Mouse (Mus musculus) midbrain, embryonic 15.5 days (tissue): Measurements from ENCODE around the gene Kif21a. TPM values are rescaled to one million over a fixed set of nuclear protein-coding genes. Genes with fewer than 3 reads are reported as not detected.

Experiments
- ATAC-seq: fragments of 200-750 bp; cut with Nextera tagmentation; replicated peaks from 2 replicates; pipeline ENCODE4 v1.8.0; 2017; ENCODE audit warnings: moderate TSS enrichment
- H3K27ac ChIP-seq: fragments of 300-500 bp; sonication (generic); 2 replicates; pipeline ENCODE4 v1.5.1; 2015; ENCODE audit warnings: mild to moderate bottlenecking, inconsistent platforms
- H3K27me3 ChIP-seq: fragments of 300-500 bp; sonication (generic); replicated peaks from 2 replicates; pipeline ENCODE4 v1.6.1; 2015; ENCODE audit warnings: inconsistent platforms
- H3K36me3 ChIP-seq: fragments of 300-500 bp; sonication (generic); replicated peaks from 2 replicates; pipeline ENCODE4 v1.6.1; 2015; ENCODE audit warnings: inconsistent platforms
- H3K4me1 ChIP-seq: fragments of 300-500 bp; sonication (generic); 2 replicates; pipeline ENCODE4 v1.6.1; 2015; ENCODE audit warnings: inconsistent platforms
- H3K4me2 ChIP-seq: fragments of 300-500 bp; sonication (generic); 2 replicates; pipeline ENCODE4 v1.6.1; 2015; ENCODE audit warnings: inconsistent platforms, mild to moderate bottlenecking, moderate library complexity
- H3K4me3 ChIP-seq: fragments of 300-500 bp; sonication (generic); 2 replicates; pipeline ENCODE4 v1.5.1; 2015; ENCODE audit warnings: mild to moderate bottlenecking, inconsistent platforms
- H3K9ac ChIP-seq: fragments of 300-500 bp; sonication (generic); 2 replicates; pipeline ENCODE4 v1.6.1; 2015; ENCODE audit warnings: mild to moderate bottlenecking, inconsistent platforms
- H3K9me3 ChIP-seq: fragments of 300-500 bp; sonication (generic); 2 replicates; pipeline ENCODE4 v1.6.1; 2016; ENCODE audit warnings: inconsistent platforms
- WGBS: fragments of 180-500 bp; shearing (Covaris S2); methylation state at CpG from one replicate; pipeline ENCODE4 v1.1.7; 2015; ENCODE audit warnings: mixed read lengths; 5-methylcytosine and 5-hydroxymethylcytosine counted together
- polyA plus RNA-seq: library from polyadenylated mRNA; unstranded; fragments of >200 nt; fragmentation: Nextera tagmentation; extraction: Ambion mirVana; gene quantifications from 2 replicates; pipeline ENCODE4 v1.2.1, GENCODE M21; 2015

Kif21a gene
- polyA plus RNA-seq, 1 experiment from 2014 or later: 50.9 TPM

- no peaks in the 10 kb centered on the region for H3K9me3 ChIP-seq
- peaks cover 39% of the 10 kb centered on the region for H3K4me1 ChIP-seq
- H3K27me3 ChIP-seq: no peaks in the 10 kb centered on the region
- 28% methylated on average over 11 of the region's 11 CpGs for WGBS
- H3K9ac ChIP-seq: no peak overlapping the region
- H3K4me2 ChIP-seq: peak overlapping the region; percentile 67
- H3K4me3 ChIP-seq: peak overlapping the region; percentile 87
- no peaks in the 10 kb centered on the region for H3K36me3 ChIP-seq
- no peak for ATAC-seq
- H3K27ac ChIP-seq: 0 out of 2 replicates have a peak overlapping the region, but pooled peaks have one; percentile 0
These were observed 2.1 kb downstream of the Kif21a start for GRCm38 (mm10) chr15:91047627-91048026.

- Histone ChIP-seq H3K9me3 (no peaks in the 10 kb centered on the region), H3K27ac (no peak overlapping the region), H3K9ac (no peak overlapping the region), H3K4me2 (peak overlapping the region; percentile 67), H3K4me1 (peaks cover 39% of the 10 kb centered on the region), H3K27me3 (no peaks in the 10 kb centered on the region), H3K36me3 (no peaks in the 10 kb centered on the region), H3K4me3 (no peak overlapping the region)
- no peak for ATAC-seq
- 56% methylated on average over 8 of the region's 8 CpGs for WGBS
These were observed 3.2 kb downstream of the Kif21a start for GRCm38 (mm10) chr15:91046506-91046905.

GRCm38 (mm10) chr15:91043263-91043662, 6.5 kb downstream of the Kif21a start:
- Histone ChIP-seq H3K9me3 (no peaks in the 10 kb centered on the region), H3K4me2 (no peak overlapping the region), H3K36me3 (no peaks in the 10 kb centered on the region), H3K4me3 (no peak overlapping the region), H3K9ac (no peak overlapping the region), H3K27ac (no peak overlapping the region), H3K4me1 (peaks cover 25% of the 10 kb centered on the region), H3K27me3 (no peaks in the 10 kb centered on the region)
- no peak for ATAC-seq
- WGBS: 97% methylated on average over 4 of the region's 4 CpGs

- Histone ChIP-seq H3K27me3 (no peaks in the 10 kb centered on the region), H3K27ac (no peak overlapping the region), H3K4me2 (no peak overlapping the region), H3K36me3 (no peaks in the 10 kb centered on the region), H3K9ac (no peak overlapping the region), H3K9me3 (no peaks in the 10 kb centered on the region), H3K4me1 (peaks cover 15% of the 10 kb centered on the region; the same call in 1 of the 2 replicates), H3K4me3 (no peak overlapping the region)
- ATAC-seq: no peak
- WGBS: 68% methylated on average over 5 of the region's 5 CpGs
These were observed 10.9 kb downstream of the Kif21a start for GRCm38 (mm10) chr15:91038860-91039259.

GRCm38 (mm10) chr15:91034090-91034489, 15.7 kb downstream of the Kif21a start:
- Histone ChIP-seq H3K36me3 (no peaks in the 10 kb centered on the region), H3K27me3 (no peaks in the 10 kb centered on the region), H3K4me3 (no peak overlapping the region), H3K27ac (no peak overlapping the region), H3K4me2 (no peak overlapping the region), H3K9ac (no peak overlapping the region), H3K9me3 (no peaks in the 10 kb centered on the region), H3K4me1 (peaks cover 16% of the 10 kb centered on the region; the same call in 1 of the 2 replicates)
- WGBS: 55% methylated on average over 4 of the region's 4 CpGs
- no peak for ATAC-seq

GRCm38 (mm10) chr15:91033529-91033928, 16.2 kb downstream of the Kif21a start:
- Histone ChIP-seq H3K4me2 (no peak overlapping the region), H3K9me3 (no peaks in the 10 kb centered on the region), H3K27ac (no peak overlapping the region), H3K36me3 (no peaks in the 10 kb centered on the region), H3K9ac (no peak overlapping the region), H3K4me3 (no peak overlapping the region), H3K4me1 (peaks cover 14% of the 10 kb centered on the region; the same call in 1 of the 2 replicates), H3K27me3 (no peaks in the 10 kb centered on the region)
- WGBS: 66% methylated on average over 6 of the region's 6 CpGs
- ATAC-seq: no peak

- 80% methylated on average over 10 of the region's 10 CpGs for WGBS
- Histone ChIP-seq H3K27ac (peak overlapping the region; percentile 28; the same call in 1 of the 2 replicates), H3K4me2 (no peak overlapping the region), H3K4me3 (no peak overlapping the region), H3K4me1 (peaks cover 9% of the 10 kb centered on the region; the same call in 1 of the 2 replicates), H3K9ac (no peak overlapping the region), H3K36me3 (no peaks in the 10 kb centered on the region), H3K9me3 (no peaks in the 10 kb centered on the region), H3K27me3 (no peaks in the 10 kb centered on the region)
- no peak for ATAC-seq
These were observed 20.8 kb downstream of the Kif21a start for GRCm38 (mm10) chr15:91028962-91029361.

- Histone ChIP-seq H3K36me3 (no peaks in the 10 kb centered on the region), H3K9ac (no peak overlapping the region), H3K27me3 (no peaks in the 10 kb centered on the region), H3K4me1 (peaks cover 7% of the 10 kb centered on the region; the same call in 1 of the 2 replicates), H3K4me3 (no peak overlapping the region), H3K4me2 (no peak overlapping the region), H3K27ac (0 out of 2 replicates have a peak overlapping the region, but pooled peaks have one; percentile 28), H3K9me3 (no peaks in the 10 kb centered on the region)
- 79% methylated on average over 10 of the region's 10 CpGs for WGBS
- no peak for ATAC-seq
These were observed 21.3 kb downstream of the Kif21a start for GRCm38 (mm10) chr15:91028494-91028893.

GRCm38 (mm10) chr15:91022276-91022675, 27.5 kb downstream of the Kif21a start:
- 45% methylated on average over 8 of the region's 8 CpGs for WGBS
- no peaks in the 10 kb centered on the region for H3K36me3 ChIP-seq
- H3K4me2 ChIP-seq: no peak overlapping the region
- no peak for ATAC-seq
- H3K4me3 ChIP-seq: no peak overlapping the region
- no peak overlapping the region for H3K9ac ChIP-seq
- peak overlapping the region; percentile 4; the same call in 1 of the 2 replicates for H3K27ac ChIP-seq
- H3K9me3 ChIP-seq: no peaks in the 10 kb centered on the region
- peaks cover 42% of the 10 kb centered on the region for H3K4me1 ChIP-seq
- H3K27me3 ChIP-seq: no peaks in the 10 kb centered on the region

GRCm38 (mm10) chr15:91018861-91019187, 30.9 kb downstream of the Kif21a start:
- WGBS: 8% methylated on average over 3 of the region's 3 CpGs
- H3K9ac ChIP-seq: no peak overlapping the region
- peaks cover 60% of the 10 kb centered on the region for H3K4me1 ChIP-seq
- peak overlapping the region; percentile 94 for H3K27ac ChIP-seq
- ATAC-seq: no peak
- H3K4me3 ChIP-seq: no peak overlapping the region
- no peak overlapping the region; the same call in 1 of the 2 replicates for H3K4me2 ChIP-seq
- no peaks in the 10 kb centered on the region for H3K27me3 ChIP-seq
- no peaks in the 10 kb centered on the region for H3K9me3 ChIP-seq
- H3K36me3 ChIP-seq: no peaks in the 10 kb centered on the region

GRCm38 (mm10) chr15:91018161-91018860, 31.4 kb downstream of the Kif21a start:
- Histone ChIP-seq H3K27ac (peak overlapping the region; percentile 94), H3K4me2 (peak overlapping the region; percentile 48), H3K27me3 (no peaks in the 10 kb centered on the region), H3K9me3 (no peaks in the 10 kb centered on the region), H3K4me1 (peaks cover 64% of the 10 kb centered on the region), H3K9ac (no peak overlapping the region), H3K4me3 (0 out of 2 replicates have a peak overlapping the region, but pooled peaks have one; percentile 28), H3K36me3 (no peaks in the 10 kb centered on the region)
- WGBS: 11% methylated on average over 9 of the region's 9 CpGs
- ATAC-seq: peak; percentile 72

- Histone ChIP-seq H3K27ac (peak overlapping the region; percentile 94), H3K4me3 (peak overlapping the region; percentile 28), H3K9ac (peak overlapping the region; percentile 45), H3K4me1 (peaks cover 67% of the 10 kb centered on the region), H3K36me3 (no peaks in the 10 kb centered on the region), H3K9me3 (no peaks in the 10 kb centered on the region), H3K27me3 (no peaks in the 10 kb centered on the region), H3K4me2 (peak overlapping the region; percentile 48)
- ATAC-seq: peak; percentile 75
- WGBS: 5% methylated on average over 23 of the region's 23 CpGs
These were observed 32.2 kb downstream of the Kif21a start for GRCm38 (mm10) chr15:91017261-91018160.
